Mouse (Mus musculus) liver, embryonic 14.5 days (tissue): ENCODE measurements around the gene 4930524J08Rik.

Experiments
- CTCF ChIP-seq: IDR thresholded peaks from 2 replicates; pipeline ENCODE4 v1.5.1; 2016; ENCODE audit warnings: antibody characterized with exemption, low read depth, control low read depth
- EP300 ChIP-seq: IDR thresholded peaks from 2 replicates; pipeline ENCODE4 v1.6.1; 2016; ENCODE audit warnings: antibody characterized with exemption, low read depth

GRCm38 (mm10) chr5:99953883-99954282, 25.0 kb upstream of the 4930524J08Rik start:
- TF ChIP-seq EP300 = no peak
- no peak for TF ChIP-seq CTCF
